Mouse (Mus musculus) testis, adult 2 months (tissue): ENCODE results near the gene Dis3l2. TPM values are rescaled to one million over a fixed set of nuclear protein-coding genes. Genes with fewer than 3 reads are reported as not detected.

Experiments
- H3K27ac ChIP-seq: fragments of 200-500 bp; 2 replicates; pipeline ENCODE4 v1.5.1; 2012; ENCODE audit warnings: low read depth, low read length; ENCODE audit not compliant: control insufficient read depth, insufficient read depth
- H3K27me3 ChIP-seq: fragments of 200-500 bp; 2 replicates; pipeline ENCODE4 v1.6.1; 2012; ENCODE audit warnings: mild to moderate bottlenecking, low read length, moderate library complexity; ENCODE audit not compliant: control insufficient read depth, insufficient read depth
- H3K36me3 ChIP-seq: fragments of 200-500 bp; 2 replicates; pipeline ENCODE4 v1.6.1; 2012; ENCODE audit warnings: mild to moderate bottlenecking, low read length; ENCODE audit not compliant: control insufficient read depth, insufficient read depth
- H3K4me1 ChIP-seq: fragments of 200-500 bp; 2 replicates; pipeline ENCODE4 v1.6.1; 2012; ENCODE audit warnings: low read length; ENCODE audit not compliant: control insufficient read depth, insufficient read depth
- H3K4me3 ChIP-seq: fragments of 200-500 bp; 2 replicates; pipeline ENCODE4 v1.5.1; 2012; ENCODE audit warnings: low read depth, mild to moderate bottlenecking, low read length, moderate library complexity, mixed read lengths; ENCODE audit not compliant: control insufficient read depth
- CTCF ChIP-seq: fragments of 200-500 bp; IDR thresholded peaks from 2 replicates; pipeline ENCODE4 v1.5.1; 2012; ENCODE audit warnings: low read depth, mild to moderate bottlenecking, inconsistent platforms, low read length, moderate library complexity; ENCODE audit not compliant: control insufficient read depth, insufficient read depth, insufficient replicate concordance
- POLR2A ChIP-seq: fragments of 200-500 bp; IDR thresholded peaks from 2 replicates; pipeline ENCODE4 v1.6.1; 2012; ENCODE audit warnings: low read depth, mild to moderate bottlenecking, inconsistent platforms, low read length, moderate library complexity; ENCODE audit not compliant: control insufficient read depth
- polyA plus RNA-seq: library from polyadenylated mRNA; depleted of rRNA; stranded (reverse); fragments of >200 nt; gene quantifications from 2 replicates; pipeline ENCODE4 v1.2.3, GENCODE M21; 2012; rRNA removed

Gene Dis3l2
- polyA plus RNA-seq, 1 experiment = 27.5 TPM

- Histone ChIP-seq H3K36me3 (no peaks in the 10 kb centered on the region), H3K27me3 (no peaks in the 10 kb centered on the region), H3K4me3 (no peak overlapping the region), H3K27ac (no peak overlapping the region), H3K4me1 (peaks cover 14% of the 10 kb centered on the region)
- TF ChIP-seq POLR2A (no peak), CTCF (no peak)
Measured at GRCm38 (mm10) chr1:87089251-87089650, 385.6 kb downstream of the Dis3l2 start.

DNA sequence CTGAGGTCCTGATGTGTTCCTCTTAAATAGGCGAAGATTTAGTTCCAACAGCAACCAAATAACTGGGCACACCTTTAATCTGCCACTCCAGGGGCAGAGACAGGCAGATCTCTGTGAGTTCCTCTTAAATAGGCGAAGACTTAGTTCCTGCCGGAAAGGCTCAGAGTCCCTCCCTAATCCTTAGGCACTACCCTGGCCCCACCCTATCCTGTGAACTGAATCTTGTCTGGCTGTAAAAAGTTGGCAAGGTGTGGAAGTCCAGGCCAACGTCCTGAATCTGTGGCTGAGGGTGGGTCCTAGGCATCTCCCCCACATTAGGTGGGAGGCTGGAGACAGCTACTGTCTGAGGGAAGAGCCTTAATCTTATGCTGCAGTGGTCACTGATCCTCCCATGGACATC lies 386.2 kb downstream of the Dis3l2 start, which contains the start of gene Alppl2:
Alppl2 (minus strand) TSS at position 101 of the 400 bp plus-strand sequence.
- peaks cover 14% of the 10 kb centered on the region for H3K4me1 ChIP-seq
- TF ChIP-seq POLR2A (no peak), CTCF (no peak)
- H3K4me3 ChIP-seq = no peak within 1 kb of the TSS
- H3K27me3 ChIP-seq = no peaks in the 10 kb centered on the region
- H3K36me3 ChIP-seq = no peaks in the 10 kb centered on the region
- H3K27ac ChIP-seq = no peak within 1 kb of the TSS

DNA sequence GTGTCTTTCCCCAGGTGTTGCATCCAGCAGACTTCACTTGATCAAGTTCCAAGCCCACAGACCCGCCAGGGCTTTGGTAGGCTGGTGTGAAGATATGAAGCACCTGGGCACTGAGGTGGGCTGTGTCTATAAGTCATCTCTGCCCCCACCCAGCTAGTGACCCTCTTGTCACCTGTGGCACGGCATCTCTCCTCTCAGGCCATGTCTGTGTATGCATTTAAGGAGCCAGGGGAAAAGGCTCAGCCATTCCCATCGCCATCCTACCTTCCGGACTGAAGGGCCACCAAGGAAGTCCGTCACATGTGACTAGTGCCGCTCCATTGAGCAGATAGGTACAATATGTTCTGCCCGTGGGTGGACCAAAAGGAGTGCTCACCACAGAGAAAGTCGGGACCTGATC lies 392.0 kb downstream of the Dis3l2 start:
- Histone ChIP-seq H3K4me3 (no peak overlapping the region), H3K36me3 (no peaks in the 10 kb centered on the region), H3K27me3 (no peaks in the 10 kb centered on the region), H3K4me1 (peaks cover 6% of the 10 kb centered on the region), H3K27ac (no peak overlapping the region)
- no peak for TF ChIP-seq POLR2A
- no peak for TF ChIP-seq CTCF

DNA sequence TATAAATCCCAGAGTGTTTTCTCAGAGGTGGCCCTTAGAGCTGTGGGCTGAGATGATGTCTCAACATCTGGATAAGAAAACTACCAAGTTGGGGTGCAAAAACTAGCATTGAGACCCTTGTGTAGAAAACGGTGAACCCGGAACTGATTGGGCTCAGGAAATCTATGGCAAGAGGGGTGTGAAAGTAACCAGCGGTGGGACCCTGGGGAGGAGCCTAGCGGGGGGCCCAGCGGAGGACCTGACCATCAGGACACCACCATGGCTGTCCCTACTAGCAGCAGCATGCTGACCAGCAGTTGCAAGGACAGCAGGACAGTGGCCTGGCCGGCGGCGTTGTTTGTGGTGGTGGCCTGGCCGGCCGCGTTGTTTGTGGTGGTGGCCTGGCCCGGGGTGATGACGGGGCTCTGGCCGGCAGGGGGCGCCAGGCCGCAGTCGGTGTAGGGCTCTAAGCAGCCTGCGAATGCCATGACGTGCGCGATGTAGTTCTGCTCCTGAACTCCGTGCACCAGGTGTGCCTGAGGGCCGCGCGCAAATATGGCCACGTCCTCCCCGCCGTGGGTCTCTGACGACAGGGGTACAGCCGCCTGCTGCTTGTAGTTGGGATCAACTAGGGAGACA lies 394.9 kb downstream of the Dis3l2 start:
- no peaks in the 10 kb centered on the region for H3K36me3 ChIP-seq
- H3K27ac ChIP-seq = no peak overlapping the region
- H3K27me3 ChIP-seq = no peaks in the 10 kb centered on the region
- H3K4me3 ChIP-seq = peak overlapping the region; percentile 64
- peaks cover 6% of the 10 kb centered on the region for H3K4me1 ChIP-seq
- 0 out of 2 replicates have a peak, but pooled peaks have one; percentile 40 for TF ChIP-seq POLR2A
- TF ChIP-seq CTCF = peak; percentile 90

Other genes starting within 250 kb of the Dis3l2 start
- gene Ptma, start 177.1 kb upstream of the Dis3l2 start, polyA plus RNA-seq = 126 and 135 TPM in 2 replicates
- gene Pde6d, start 121.2 kb upstream of the Dis3l2 start, polyA plus RNA-seq = 70.0 and 73.7 TPM in 2 replicates
- 25.1 and 32.2 TPM in 2 replicates for gene Cops7b, start 120.9 kb upstream of the Dis3l2 start, polyA plus RNA-seq
- gene Nppc, start 33.2 kb upstream of the Dis3l2 start, polyA plus RNA-seq = 0.23 and 0.26 TPM in 2 replicates